Mouse (Mus musculus): ENCODE measurements around the gene Pld2.

Pld2 gene

DNA sequence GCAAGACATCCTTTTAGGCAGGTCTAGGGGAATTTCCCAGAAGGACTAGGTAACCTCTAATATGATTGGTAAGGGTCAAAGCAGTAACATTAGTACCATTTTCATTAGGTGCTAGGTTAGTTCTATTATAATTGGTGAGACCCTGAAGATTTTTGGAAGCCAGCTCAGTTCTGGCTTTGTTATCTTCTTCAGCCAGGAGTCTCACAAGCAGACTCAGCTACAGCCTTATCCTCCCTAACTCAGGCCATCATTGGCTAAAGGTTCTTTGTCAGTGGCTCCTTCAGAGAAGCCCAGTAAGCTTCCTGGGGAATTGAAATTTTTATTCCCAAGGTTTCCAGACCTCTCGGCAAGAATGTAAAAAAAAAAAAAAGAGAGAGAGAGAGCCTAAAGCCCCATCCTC lies 21.4 kb upstream of the Pld2 start:
- CTCF ChIA-PET, result interaction anchor here (0.6 to 5.1 kb wide), 8 partner anchors 12 to 288 kb away, joined by 3 to 19 read pairs (median 3); no protein-coding TSS in a partner anchor
- POLR2A ChIA-PET, result interaction anchor here in 3 of 4 experiments (0.6 to 2.4 kb wide), 11 partner anchors 8 to 170 kb away, joined by 3 to 12 read pairs (median 4); partner anchors contain the start of genes Pld2 (in 1 of the 3), Rnf167 (in 1 of the 3) and Slc25a11 (in 1 of the 3)

DNA sequence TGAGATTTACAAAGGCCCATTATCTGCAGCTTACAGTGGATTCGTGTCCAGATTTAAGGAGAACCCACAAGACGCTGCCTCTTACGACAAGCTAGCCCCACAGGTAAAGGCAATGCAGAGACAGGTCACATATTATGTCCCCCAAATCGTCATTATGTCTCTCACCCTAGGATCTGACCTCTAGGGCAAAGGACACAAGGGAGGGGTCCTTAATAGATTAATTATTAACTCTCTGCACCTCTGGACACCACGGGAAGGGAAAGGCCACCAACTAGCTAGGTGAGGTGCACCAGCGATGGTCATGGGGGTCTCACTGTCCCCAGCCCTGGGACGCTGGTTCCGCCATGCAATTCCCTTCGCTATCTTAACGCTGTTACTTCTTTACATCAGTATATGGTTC lies 20.9 kb upstream of the Pld2 start, which contains the start of gene Gltpd2:
Gltpd2 (plus strand) TSS at position 274 of the 400 bp plus-strand sequence.
- POLR2A ChIA-PET, result interaction anchor here (0.6 to 2.4 kb wide), 21 partner anchors 9 to 213 kb away, joined by 3 to 12 read pairs (median 4); partner anchors contain the start of genes Arrb2 (in 2 of the 4), Rnf167 (in 2 of the 4), Slc25a11 (in 2 of the 4) and 4930544D05Rik (in 1 of the 4)

DNA sequence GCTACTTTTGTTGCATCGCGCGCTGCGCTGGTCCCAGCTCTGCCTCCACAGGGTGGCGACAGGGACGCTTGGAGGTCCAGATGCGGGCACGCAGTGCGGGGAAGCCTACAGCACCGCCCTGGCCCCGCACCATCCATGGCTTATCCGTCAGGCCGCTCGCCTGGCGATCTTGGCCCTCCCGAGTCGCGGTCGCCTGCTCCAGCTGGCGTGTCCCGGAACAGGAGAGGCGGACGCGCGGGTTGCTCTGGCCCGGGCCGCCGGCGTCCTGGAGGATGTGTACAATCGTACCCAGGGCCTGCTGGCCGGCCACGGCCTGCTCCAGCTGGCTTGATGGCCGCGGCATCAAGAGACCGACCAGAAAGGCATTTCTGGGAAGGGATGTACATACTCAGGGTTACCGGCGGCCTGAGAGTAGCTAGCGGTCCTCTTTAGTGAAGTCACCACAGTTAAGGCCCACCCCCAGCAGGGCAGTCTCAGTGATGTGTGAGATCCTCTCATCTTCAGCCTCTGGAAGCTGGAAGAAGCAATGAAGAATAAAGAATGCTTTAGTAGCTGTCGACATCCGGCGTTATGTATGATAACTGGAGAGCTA lies 19.6 kb upstream of the Pld2 start:
- ChIA-PET CTCF (interaction anchor here (0.5 to 5.1 kb wide), 20 partner anchors 9 to 410 kb away, joined by 3 to 19 read pairs (median 3); partner anchors contain the start of gene Arrb2 (in 1 of the 4)), POLR2A (interaction anchor here (0.5 to 2.4 kb wide), 31 partner anchors 10 to 1336 kb away, joined by 3 to 13 read pairs (median 4); partner anchors contain the start of genes Arrb2 (in 3 of the 4), Rnf167 (in 3 of the 4), 4930544D05Rik (in 2 of the 4) and Slc25a11 (in 2 of the 4))

More for the DNA sequence above, 20.9 kb upstream of the Pld2 start, which contains the start of gene Gltpd2:
- CTCF ChIA-PET, result interaction anchor here (0.6 to 5.1 kb wide), 15 partner anchors 9 to 503 kb away, joined by 3 to 19 read pairs (median 3); partner anchors contain the start of genes Acadvl (in 1 of the 4) and Arrb2 (in 1 of the 4)

DNA sequence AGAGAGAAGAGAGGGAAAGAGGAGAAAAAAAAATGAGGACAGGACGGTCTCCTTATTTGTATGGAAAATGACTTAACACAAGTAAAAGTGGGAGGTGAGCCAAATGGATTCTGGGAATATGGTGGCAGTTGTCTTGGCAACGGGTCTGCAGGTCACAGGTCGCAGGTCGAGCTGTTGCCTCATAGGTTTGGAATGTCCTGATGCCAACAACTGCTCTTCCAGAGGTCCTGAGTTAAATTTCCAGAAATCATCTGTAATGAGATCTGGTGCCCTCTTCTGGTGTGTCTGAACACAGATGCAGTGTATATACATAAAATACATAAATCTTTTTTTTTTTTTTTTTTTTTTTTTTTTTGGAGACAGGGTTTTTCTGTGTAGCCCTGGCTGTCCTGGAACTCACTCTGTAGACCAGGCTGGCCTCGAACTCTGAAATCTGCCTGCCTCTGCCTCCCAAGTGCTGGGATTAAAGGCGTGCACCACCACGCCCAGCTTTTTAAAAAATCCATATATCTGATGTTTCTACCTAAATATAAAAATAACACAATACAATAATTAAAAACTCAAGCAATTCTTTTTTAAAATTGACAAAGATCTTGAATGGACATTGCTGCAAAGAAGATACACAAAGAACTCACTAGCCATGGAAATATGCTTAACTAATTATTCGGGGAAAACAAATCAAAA lies 16.4 kb upstream of the Pld2 start:
- CTCF ChIA-PET, result interaction anchor here in 3 of 4 experiments (0.6 to 1.0 kb wide), 7 partner anchors 8 to 141 kb away, joined by 3 to 8 read pairs (median 4); no protein-coding TSS in a partner anchor

DNA sequence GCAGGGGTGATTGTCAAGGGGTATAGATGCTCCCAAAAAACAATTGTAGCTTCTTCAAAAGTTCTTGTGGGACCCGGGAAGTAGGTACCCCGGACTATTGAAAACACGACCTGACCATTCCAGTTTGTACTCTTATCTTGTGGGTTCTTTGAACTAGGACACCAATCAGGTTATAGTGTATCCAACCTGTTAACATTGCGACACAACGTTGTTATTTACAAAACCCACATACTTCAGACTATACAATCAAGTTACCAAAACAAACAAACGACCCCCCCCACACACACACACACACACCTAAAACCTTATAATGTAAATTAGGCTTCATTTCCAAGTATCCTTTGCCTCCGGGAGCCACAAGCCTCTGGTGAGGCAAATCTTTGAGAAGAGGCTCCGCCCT lies 15.1 kb upstream of the Pld2 start:
- CTCF ChIA-PET, result interaction anchor here (0.6 to 1.6 kb wide), 14 partner anchors 10 to 253 kb away, joined by 3 to 7 read pairs (median 4); partner anchors contain the start of genes 4930544D05Rik (in 1 of the 4), Arrb2 (in 1 of the 4), Spag7 (in 1 of the 4) and Vmo1 (in 1 of the 4)
- POLR2A ChIA-PET, result interaction anchor here (0.6 to 3.6 kb wide), 85 partner anchors 8 to 977 kb away, joined by 3 to 39 read pairs (median 4); partner anchors contain the start of genes Rnf167 (in 4 of the 4), Slc25a11 (in 4 of the 4), 4930544D05Rik (in 3 of the 4) and Arrb2 (in 2 of the 4)

More for the DNA sequence above, 16.4 kb upstream of the Pld2 start:
- POLR2A ChIA-PET, result interaction anchor here (0.7 to 3.6 kb wide), 9 partner anchors 85 to 254 kb away, joined by 3 to 39 read pairs (median 4); partner anchors contain the start of genes Arrb2 (in 2 of the 4), Rnf167 (in 1 of the 4) and Slc25a11 (in 1 of the 4)

DNA sequence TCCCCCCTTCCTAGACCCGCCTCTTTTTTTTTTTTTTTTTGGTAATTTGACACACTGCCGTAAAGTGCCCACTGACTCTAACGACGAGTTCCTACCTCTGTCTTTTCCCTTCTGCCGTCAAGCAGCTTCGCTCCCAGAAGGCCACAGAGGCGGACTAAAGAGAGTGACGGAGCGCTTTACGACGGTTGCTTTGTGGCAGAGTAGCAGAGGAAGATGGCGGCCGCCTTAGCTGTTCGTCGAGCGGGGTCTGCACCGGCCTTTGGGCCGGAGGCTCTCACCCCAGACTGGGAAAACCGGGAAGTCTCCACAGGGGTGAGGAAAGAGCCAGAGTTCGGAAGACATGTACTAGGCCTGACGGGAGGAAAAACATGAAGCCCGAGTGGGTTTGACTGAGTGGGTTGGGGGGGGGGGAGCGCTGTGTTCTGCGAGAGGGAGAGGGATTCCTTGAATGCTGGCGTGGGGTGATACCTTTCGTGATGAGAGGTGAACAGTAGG lies 14.6 kb upstream of the Pld2 start, which contains the start of gene Psmb6:
Psmb6 (plus strand) TSS at position 184 of the 495 bp plus-strand sequence.
- ChIA-PET CTCF (interaction anchor here (0.6 to 1.6 kb wide), 19 partner anchors 8 to 252 kb away, joined by 3 to 7 read pairs (median 4); partner anchors contain the start of genes 4930544D05Rik (in 1 of the 4), Arrb2 (in 1 of the 4), Pld2 (in 1 of the 4) and Spag7 (in 1 of the 4)), POLR2A (interaction anchor here (0.6 to 3.6 kb wide), 98 partner anchors 9 to 977 kb away, joined by 3 to 39 read pairs (median 4); partner anchors contain the start of genes Rnf167 (in 4 of the 4), Slc25a11 (in 4 of the 4), 4930544D05Rik (in 3 of the 4) and Arrb2 (in 2 of the 4))

DNA sequence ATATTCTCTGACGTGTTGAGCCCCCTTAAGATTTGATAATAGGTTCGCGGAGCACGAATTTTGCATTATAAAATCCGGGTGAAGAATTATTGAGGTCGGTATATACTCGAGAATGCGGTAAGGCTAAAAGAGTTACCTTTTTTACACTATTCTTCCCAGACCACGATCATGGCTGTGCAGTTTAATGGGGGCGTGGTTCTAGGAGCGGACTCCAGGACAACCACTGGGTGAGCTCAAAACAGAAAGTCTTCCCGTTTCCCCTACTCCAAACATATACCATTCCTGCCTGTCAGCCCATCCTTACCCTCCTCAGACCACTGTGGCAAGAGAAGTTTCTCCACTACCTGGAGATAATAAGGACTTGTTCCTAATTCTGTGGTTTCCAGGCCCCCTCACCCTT lies 14.1 kb upstream of the Pld2 start:
- ChIA-PET CTCF (interaction anchor here (0.6 to 1.6 kb wide), 14 partner anchors 9 to 252 kb away, joined by 3 to 7 read pairs (median 4); partner anchors contain the start of genes 4930544D05Rik (in 1 of the 4), Arrb2 (in 1 of the 4), Pld2 (in 1 of the 4) and Vmo1 (in 1 of the 4)), POLR2A (interaction anchor here (0.6 to 3.6 kb wide), 73 partner anchors 9 to 826 kb away, joined by 3 to 39 read pairs (median 4); partner anchors contain the start of genes 4930544D05Rik (in 3 of the 4), Pld2 (in 3 of the 4), Arrb2 (in 2 of the 4) and Pelp1 (in 2 of the 4))

DNA sequence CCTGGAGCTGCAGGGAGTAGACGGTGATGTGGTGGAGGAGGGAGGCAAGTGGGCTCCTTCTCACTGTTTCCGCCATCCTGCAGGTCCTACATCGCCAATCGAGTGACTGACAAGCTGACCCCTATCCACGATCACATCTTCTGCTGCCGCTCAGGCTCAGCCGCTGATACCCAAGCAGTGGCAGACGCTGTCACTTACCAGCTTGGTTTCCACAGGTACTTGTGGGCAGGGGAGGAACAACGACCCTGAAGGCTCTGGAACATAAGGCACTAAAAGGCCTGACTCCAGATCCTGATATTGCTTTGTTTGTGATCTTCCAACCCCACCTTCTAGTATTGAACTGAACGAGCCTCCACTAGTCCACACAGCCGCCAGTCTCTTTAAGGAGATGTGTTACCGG lies 13.7 kb upstream of the Pld2 start:
- ChIA-PET POLR2A (interaction anchor here in 3 of 4 experiments (0.6 to 3.6 kb wide), 29 partner anchors 9 to 289 kb away, joined by 3 to 39 read pairs (median 5); partner anchors contain the start of genes Pld2 (in 3 of the 3), Rnf167 (in 3 of the 3), Slc25a11 (in 3 of the 3) and Arrb2 (in 2 of the 3)), CTCF (interaction anchor here in 2 of 4 experiments (1.0 to 1.6 kb wide), 4 partner anchors 14 to 251 kb away, joined by 3 to 7 read pairs (median 4); partner anchors contain the start of genes Arrb2 (in 1 of the 2) and Pld2 (in 1 of the 2))

DNA sequence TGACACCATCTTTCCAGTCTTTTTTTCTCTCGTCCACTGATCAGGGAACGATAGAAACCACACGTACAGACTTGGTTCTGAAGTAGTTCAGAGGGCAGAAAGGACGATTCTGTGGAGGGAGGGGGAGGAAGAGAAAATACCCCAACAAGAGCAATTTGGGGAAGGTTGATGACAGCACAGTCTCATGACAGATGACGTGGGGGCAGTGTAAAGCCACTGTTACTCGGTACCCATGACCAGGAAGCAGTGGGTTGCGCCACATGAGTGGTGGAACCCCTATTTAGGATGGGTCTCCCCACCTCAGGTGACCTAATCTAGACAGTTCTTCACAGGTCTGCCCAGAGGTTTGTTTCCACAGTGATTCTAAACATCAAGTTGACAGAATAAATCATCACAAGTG lies 11.3 kb upstream of the Pld2 start:
- POLR2A ChIA-PET, result interaction anchor here in 2 of 4 experiments (0.6 to 3.6 kb wide), 6 partner anchors 50 to 119 kb away, joined by 3 to 17 read pairs (median 5); partner anchors contain the start of genes Rnf167 (in 2 of the 2), Slc25a11 (in 2 of the 2) and 4930544D05Rik (in 1 of the 2)
- CTCF ChIA-PET, result interaction anchor here in 2 of 4 experiments (1.3 to 1.6 kb wide), 2 partner anchors 9 to 12 kb away, joined by 3 to 4 read pairs; partner anchors contain the start of gene Pld2 (in 1 of the 2)

DNA sequence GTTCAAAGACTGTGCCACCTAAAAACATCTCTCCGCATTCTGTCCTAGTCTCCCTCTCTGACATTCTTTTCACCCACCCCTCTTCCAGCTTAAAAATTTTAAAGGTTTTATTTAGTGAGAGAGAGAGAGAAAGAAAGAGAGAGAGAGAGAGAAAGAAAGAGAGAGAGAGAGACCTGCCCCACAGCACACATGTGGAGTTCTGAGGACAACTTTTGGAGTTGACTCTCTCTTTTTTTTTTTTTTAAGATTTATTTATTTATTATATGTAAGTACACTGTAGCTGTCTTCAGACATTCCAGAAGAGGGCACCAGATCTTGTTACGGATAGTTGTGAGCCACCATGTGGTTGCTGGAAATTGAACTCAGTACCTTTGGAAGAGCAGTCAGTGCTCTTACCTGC lies 8.8 kb upstream of the Pld2 start:
- POLR2A ChIA-PET, result interaction anchor here in 3 of 4 experiments (0.7 to 2.0 kb wide), 11 partner anchors 9 to 444 kb away, joined by 3 to 8 read pairs (median 4); partner anchors contain the start of genes Rnf167 (in 2 of the 3), Slc25a11 (in 2 of the 3) and Pld2 (in 1 of the 3)
- CTCF ChIA-PET, result interaction anchor here (0.6 to 1.4 kb wide), 12 partner anchors 8 to 240 kb away, joined by 3 to 5 read pairs (median 4); no protein-coding TSS in a partner anchor

DNA sequence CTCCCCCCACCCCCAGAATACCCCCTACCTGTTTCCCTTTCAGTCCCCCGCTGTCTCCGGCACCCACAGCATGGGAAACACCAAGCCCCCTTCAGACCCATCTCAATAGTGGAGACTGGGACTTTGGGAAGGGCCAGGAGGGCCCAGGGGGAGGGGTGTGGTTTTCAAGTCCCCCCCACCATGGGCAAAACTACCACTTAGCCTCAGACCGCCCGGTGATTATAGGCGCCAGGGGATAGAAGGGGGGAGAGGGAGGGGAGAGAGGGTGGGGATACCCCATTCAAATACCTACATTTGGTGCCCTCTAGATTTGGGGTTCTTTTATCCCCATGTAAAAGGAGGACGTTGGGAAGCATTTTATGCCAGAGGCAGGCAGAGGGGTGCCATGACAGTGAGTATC lies 7.0 kb upstream of the Pld2 start, which contains the start of gene Gm40193:
Gm40193 (minus strand) TSS at position 101 of the 400 bp plus-strand sequence.
- POLR2A ChIA-PET, result interaction anchor here in 1 of 4 experiments (0.7 to 2.0 kb wide), 2 partner anchors 13 to 18 kb away, joined by 3 to 6 read pairs; no protein-coding TSS in a partner anchor
- CTCF ChIA-PET, result no interaction called here

DNA sequence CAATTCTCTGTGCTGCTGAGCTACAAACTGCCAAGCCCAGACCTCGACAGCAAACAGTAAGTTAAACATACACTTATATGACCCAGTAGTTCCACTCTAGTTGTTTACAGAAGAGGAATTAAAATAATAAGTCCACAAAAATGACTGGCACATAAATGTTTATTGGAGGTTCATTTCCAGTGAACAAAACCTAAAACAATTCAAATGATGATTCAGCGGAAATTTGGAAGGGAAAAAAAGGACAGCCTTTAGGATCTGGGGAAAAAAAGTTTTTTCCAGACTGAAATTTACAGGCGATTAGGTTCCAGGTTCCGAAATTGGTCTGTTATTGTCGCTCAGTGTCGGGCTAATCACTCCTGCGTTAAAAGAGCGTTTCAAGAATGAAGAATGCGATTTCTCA lies 441 bp upstream of the Pld2 start:
- POLR2A ChIA-PET, result interaction anchor here in 3 of 4 experiments (0.9 to 2.3 kb wide), 12 partner anchors 12 to 480 kb away, joined by 3 to 16 read pairs (median 4); partner anchors contain the start of genes Psmb6 (in 3 of the 3), 4930544D05Rik (in 1 of the 3), Mis12 (in 1 of the 3) and Pelp1 (in 1 of the 3)
- CTCF ChIA-PET, result interaction anchor here in 3 of 4 experiments (0.6 to 2.2 kb wide), 5 partner anchors 12 to 107 kb away, joined by 3 to 6 read pairs (median 3); partner anchors contain the start of gene Arrb2 (in 1 of the 3)

DNA sequence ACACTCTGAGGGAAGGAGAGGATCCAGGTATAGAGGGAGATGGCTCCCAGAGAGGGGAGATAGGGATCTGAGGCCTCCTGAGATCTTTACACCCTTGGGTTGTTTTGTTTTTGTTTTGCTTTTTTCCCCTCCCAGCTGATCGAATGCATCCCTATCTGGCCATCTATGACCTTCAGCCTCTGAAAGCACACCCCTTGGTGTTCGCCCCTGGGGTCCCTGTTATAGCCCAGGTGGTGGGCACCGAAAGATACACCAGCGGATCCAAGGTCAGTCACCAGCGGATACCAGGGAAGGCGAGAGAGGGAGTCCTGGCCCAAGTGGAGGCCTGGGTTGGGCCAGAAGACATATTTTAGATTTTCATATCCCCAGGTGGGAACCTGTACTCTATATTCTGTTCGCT lies 1.1 kb downstream of the Pld2 start:
- CTCF ChIA-PET, result interaction anchor here in 2 of 4 experiments (1.0 to 2.2 kb wide), 6 partner anchors 15 to 109 kb away, joined by 3 to 6 read pairs (median 3); partner anchors contain the start of genes Psmb6 (in 2 of the 2) and Arrb2 (in 1 of the 2)

DNA sequence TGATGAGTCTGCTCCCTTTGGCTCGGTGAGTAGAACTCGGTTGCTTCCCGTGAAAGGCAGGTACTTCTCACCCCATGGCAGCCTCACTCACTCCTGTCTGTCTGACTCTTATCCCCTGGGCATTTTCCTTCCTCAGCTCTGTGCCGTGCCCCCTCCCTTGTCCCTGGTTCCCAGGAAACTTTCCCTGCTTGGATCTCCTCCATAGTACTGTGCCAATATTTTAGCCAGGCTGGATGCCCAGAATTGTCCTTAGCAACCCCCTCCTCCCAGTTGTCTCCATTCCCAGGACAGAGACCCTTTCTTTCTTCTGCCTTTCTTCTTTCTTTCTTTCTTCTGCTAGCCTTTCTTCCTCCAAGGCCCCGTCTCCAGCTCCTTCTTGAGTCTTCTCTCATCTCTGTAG lies 1.6 kb downstream of the Pld2 start:
- ChIA-PET CTCF (no interaction called here), POLR2A (interaction anchor here in 2 of 4 experiments (1.5 to 1.6 kb wide), 3 partner anchors 15 to 19 kb away, joined by 3 to 5 read pairs (median 3); no protein-coding TSS in a partner anchor)

More for the DNA sequence above, 1.1 kb downstream of the Pld2 start:
- POLR2A ChIA-PET, result interaction anchor here in 2 of 4 experiments (1.1 to 2.3 kb wide), 9 partner anchors 14 to 128 kb away, joined by 3 to 6 read pairs (median 3); partner anchors contain the start of genes 4930544D05Rik (in 1 of the 2) and Gltpd2 (in 1 of the 2)

DNA sequence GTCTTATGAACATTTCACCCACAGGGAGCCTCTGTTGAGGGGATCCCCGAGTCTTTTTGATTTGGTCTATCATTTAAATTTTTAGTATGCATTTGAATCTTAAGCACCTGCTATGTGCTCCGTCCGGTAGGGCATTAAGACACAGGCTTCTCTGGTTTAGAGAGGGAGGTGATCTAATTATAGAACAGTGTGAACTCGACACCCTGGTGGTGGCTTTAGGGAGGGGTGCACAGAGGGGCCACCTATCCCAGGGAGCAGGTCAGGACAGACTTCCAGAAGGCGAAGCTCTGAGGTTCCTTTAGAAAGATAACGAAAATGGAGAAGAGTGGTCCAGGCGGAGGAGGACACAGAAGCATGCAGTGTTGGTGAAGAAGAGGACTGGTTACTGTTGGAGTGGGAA lies 4.6 kb downstream of the Pld2 start:
- ChIA-PET CTCF (no interaction called here), POLR2A (interaction anchor here in 1 of 4 experiments (0.8 kb wide), 1 partner anchor 122 kb away, joined by 3 read pairs; no protein-coding TSS in a partner anchor)

DNA sequence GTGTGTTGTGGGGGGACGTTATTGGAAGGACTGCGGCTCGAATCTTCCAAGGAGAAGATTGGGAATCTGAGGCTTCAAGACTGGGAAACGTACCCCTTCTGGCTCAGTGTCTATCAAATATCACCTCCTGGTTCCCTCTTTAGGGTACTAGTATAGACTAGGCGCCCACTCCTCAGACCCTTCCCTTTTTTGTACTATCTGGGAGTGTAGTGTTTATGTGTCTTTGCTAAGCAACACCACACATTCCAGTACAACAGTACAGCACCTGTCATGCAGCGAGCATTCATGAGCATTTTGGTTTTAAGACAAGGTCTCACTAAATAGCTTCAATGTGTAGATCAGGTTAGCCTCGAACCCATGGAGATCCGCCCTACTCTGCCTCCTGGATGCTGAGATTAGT lies 11.7 kb downstream of the Pld2 start:
- POLR2A ChIA-PET, result interaction anchor here in 3 of 4 experiments (0.6 to 1.8 kb wide), 3 partner anchors 13 to 139 kb away, joined by 3 to 5 read pairs (median 4); partner anchors contain the start of gene Psmb6 (in 1 of the 3)
- CTCF ChIA-PET, result interaction anchor here in 2 of 4 experiments (0.6 to 1.4 kb wide), 2 partner anchors 10 to 119 kb away, joined by 4 read pairs; no protein-coding TSS in a partner anchor

All from embryonic stem cell, embryonic (primary cell).